Mouse (Mus musculus) gastrocnemius, adult 8-10 months (tissue): Measurements from ENCODE around the gene Rad54l. TPM values are rescaled to one million over a fixed set of nuclear protein-coding genes. Genes with fewer than 3 reads are reported as not detected.
A peak's percentile ranks its signal among the peaks of the same experiment; 100 is the strongest.

Experiments used
- DNase-seq, 2 experiments: peaks; one replicate each; pipeline ENCODE4 v3.0.0; 2022; ENCODE audit warnings: low spot score in 2 of 2
- total RNA-seq, 4 experiments: library from RNA; stranded (reverse); gene quantifications; 2 replicates each; pipeline ENCODE4 v1.2.4; 2022

The Rad54l gene
- total RNA-seq, 4 experiments from 2014 or later: 0.18 to 0.46 (median 0.27) TPM

DNA sequence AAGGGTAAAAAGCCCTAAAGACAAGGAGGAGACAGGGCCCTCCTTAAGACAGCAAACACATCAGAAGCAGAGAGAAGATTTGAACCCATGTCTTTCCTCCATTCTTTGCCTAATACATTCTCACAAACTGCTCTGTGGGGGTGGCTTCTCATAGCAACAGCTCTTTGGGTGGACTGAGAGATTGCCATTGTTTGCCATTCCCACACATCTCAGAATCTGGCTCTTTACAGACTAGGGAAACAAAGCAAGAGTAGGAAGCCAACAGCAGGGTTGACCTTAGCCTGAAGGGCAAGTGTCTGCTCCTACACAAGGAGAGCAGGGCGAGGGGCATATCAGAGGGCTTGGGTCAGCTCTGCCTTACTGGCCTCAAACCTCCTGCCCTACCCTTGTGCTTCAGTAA lies 18.2 kb upstream of the Rad54l start:
- DNase-seq: no peak

DNA sequence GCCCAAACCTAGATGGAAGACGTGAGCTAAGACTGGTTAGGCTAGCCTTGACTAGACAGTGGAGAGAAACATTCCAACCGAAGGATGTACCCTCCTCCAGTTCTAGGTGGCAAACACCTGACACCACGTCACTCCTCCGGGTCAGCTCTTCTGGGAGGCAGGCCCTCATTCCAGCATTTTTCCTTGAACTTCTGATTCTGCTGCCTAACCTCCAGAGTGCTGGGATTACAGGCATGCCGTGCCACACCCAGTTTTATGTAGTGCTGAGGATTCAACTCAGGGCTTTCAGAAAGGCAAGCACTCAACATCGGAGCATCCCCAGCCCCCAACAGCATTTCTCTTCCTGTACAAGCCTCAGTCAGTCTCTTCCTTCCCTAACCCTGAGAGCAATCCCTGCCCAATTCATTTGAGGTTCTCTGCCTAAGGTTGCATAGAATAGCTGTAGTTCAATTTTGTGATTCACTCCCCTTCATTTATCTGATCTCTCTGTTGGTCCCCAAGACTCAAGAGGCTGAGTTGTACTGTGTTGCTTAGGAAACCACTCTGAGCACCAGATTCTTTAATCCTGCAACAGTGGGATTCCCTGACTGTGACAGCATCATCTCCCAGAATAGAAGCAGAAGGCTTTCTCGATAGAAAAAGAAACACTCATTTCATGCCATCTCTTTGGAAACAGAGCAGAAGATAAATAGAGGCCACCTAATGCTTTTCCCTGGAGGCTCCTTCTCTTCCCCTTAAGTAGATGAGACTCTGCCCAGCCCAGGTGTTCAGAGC lies 17.5 kb upstream of the Rad54l start:
- DNase-seq: no peak

DNA sequence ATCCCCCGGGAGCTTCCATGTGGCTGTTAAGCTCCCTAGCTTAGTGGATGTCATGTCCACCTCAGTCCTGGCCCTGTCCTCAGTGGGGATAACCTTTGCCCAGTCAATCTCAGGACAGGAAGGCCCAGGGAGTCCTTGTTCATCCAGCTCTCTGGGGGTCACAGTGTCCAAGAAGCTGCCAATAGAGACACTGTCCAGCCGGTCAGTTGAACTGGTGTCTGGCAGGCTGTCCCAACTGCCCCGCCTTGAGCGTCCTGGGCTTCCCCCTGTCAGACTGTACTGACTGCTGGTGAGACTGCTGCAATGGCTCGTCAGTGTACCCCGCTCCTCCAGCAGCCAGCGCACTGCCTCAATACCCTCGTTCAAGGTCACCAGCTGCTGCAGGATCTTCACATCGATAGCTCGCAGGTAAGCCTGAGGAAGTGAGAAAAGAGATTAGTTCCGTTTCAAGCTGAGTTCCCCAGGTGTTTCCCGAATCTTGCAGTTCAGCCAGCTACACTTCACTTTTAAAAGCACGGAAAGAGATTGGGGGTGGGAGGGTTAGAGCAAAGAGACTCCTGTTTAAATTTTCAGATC lies 14.0 kb upstream of the Rad54l start:
- no peak for DNase-seq

DNA sequence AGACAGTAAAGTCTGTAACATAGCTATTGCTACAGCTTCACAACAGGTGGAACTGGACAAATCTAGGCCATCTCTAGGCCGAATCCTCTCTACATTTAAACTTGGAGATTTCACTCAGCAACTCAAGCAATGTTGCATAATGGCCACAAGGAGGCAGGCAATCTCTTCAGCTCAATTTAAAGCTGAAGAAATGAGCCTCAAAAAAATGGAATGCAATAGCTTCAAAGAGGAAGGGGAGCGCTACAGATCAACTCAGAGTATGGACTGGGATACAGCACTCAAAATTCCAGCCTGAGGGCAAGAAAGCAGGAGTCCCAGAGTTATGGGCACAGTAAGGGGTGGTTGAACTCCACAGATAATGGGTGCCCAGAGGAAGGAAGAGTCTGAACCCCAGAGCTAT lies 11.5 kb upstream of the Rad54l start:
- DNase-seq: no peak

DNA sequence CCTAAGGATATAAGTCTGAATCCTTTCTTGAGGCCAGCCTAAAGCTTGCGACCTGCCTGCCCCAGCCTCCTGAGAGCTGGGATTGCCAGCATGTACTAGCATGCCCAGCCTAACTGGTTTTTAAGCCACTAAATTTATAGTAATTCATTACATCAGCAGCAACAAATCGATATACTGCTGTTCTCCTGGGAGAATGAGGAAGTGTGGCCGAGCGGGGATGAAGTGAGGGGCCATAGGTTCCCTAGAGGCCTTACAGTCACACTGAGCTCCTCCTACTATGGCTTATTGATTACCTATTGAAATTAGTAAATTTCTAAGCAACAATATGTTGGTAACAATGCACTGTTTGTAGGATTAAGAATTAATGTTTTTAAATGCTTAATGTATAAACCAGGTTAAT lies 9.6 kb upstream of the Rad54l start:
- DNase-seq: no peak

DNA sequence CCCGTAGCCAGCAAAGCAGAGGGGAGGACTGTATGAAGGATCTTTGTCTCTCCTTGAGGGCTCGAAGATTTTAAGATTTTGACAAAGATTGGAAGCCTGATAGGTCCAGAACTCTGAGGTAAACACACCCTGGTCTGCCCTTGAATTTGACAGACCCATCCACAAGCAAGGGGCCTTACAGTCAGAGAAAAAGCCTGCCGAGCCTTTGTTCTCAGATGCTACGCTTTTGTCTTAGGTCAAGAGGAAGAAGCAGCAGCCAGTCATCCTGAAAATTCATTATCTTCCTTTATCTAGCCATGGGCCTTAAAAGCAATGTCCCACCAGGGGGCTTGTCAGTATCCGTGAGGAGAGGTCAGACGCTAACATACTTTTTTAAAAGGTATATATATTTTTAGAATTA lies 4.5 kb upstream of the Rad54l start:
- no peak for DNase-seq

DNA sequence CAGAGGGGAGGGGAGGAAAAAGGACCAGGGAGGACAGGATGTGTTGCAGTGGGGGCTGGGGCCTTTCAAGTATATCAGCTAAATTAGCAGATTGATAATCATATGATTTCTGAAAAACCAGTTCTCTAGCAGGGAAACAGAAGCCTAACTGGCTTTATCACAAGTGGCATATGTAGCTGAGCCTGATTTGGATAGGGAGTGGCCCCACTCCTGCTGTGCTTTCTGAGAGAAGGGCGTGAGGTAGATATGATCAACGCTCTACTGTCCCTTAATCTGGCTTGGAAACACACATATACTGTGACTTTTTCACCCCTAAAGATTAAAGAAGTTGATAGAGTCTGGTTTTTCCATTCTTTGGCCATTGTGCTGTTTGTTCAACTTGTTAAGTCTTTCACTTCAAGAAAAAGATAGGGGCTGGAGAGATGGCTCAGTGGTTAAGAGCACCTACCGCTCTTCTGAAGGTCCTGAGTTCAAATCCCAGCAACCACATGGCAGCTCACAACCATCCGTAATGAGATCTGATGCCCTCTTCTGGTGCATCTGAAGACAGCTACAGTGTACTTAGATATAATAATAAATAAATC lies 2.4 kb upstream of the Rad54l start:
- no peak for DNase-seq

DNA sequence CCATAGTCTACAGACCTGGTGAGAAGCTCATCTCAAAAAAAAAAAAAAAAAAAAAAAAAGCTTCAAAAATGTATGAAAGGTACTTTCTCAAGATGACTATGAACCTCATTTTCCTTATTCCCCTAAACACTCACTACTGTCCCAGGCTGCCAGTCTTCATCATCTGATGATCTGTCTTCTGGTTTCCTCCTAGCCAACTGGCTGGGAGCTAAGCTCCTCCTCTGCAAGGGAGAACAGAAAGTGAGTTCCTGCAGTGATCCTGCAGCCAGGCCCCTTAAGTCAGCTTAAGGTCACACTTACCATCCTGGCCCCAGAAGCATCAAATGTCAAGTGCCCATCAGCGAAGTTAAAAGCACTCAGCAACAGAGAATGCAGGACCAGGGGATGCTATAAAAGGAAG lies 728 bp downstream of the Rad54l start:
- no peak for DNase-seq

DNA sequence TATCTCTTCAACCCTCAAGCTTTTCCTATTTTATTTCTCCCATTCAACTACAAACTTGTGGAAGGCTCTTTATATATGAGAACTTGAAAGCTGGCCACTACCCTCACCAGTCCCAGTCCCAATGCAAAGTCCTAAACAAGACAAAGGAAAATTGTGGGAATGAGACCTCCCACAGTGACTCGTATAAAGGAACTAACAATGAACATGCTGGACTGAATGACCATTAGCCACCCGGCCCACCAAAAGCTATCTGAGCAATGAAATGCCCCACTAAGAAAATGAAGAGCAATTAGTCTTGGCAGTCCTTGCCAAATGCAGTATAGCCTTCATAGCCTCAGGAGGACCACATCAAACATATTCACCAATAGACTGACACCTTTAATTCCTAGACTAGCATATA lies 12.0 kb downstream of the Rad54l start:
- no peak for DNase-seq

DNA sequence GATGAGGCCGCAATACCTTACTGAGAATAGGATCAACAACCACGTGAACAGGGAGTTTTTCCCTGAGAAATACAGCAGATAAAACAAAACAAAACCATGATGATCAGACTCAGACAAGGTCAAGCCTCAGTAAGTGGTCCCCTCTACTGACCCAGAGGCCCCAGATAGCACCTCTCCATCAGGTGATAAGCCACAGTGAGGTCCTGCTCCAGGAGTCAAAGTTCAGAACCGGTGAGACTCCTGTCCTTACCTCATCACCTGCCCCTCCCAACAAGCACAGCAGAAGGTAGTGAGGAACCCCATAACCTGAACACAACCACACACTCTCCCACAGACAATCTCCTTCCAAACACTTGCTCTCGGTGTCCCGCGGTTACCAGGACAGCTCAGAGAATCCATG lies 12.8 kb downstream of the Rad54l start:
- DNase-seq: no peak

DNA sequence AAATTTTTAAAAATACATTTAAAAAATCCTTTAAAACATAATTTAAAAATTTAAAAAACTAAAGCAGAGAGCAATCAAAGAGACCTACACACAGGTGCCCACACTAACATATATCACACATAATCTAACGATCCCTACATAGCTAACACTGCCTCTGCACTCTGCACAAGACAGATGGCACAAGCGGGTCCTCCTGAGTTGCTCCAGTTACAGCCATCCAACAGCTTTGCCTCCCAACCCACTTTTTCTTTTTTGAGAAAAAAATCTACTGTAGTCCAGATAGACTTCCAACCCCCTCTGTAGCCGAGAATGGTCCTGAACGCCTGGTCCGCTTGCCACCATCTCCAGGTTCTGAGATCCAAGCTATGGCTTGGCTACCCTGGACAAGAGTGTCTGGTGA lies 18.2 kb downstream of the Rad54l start:
- no peak for DNase-seq

DNA sequence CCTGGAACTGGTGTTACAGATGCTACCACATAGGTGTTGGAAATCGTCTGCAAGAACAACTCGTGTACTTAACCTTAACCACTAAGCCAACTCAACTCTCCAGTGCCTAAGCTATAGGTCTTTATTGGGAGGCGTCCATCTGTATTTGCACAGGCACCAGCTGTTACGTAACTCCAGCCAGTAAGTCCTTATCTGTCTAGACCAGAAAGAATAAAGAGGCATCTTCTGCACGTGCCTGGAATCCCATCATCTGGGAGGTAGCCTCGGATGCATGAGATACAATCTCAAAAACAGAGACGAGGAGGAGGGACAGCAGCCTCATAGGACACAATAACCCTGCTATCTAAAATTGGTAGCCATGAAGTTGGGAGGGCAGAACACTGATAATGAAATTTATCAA lies 22.5 kb downstream of the Rad54l start:
- DNase-seq: no peak

DNA sequence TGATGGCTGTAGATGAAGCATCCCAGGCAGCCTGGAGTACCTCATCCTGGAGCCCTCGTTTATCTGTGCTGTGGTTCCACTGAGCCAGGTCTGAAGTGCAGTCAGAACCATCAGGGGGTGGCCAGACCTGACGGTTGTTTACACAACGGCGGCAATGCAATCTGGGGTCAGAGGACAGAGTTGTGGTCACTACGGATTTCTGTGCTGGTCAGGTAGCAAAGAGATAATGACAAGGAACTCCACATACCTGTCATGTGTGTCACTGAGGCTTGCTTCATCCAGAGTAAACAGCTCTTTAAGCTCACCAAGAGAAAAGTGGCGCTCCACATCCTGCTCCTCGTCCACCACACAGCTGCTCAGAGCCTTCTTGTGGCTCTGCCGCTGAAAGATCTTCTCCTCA lies 26.3 kb downstream of the Rad54l start:
- DNase-seq: no peak

DNA sequence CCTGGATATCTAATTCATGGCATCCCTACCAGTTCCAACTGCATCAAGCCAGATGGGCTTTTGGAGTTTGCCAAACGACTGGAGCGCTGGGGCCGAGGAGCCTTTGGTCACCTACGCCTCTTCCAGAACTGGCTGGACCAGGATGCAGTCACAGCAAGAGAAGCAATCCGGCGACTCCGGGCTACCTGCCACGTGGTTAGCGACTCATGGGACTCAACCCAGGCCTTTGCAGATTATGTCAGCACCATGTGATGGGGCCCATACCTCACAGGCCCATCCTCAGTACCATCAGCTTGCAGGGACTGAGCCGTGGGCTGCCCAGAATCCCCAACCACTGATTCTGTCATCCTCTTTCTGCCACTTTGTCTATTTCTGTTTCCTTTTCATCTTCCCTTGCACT lies 27.2 kb downstream of the Rad54l start:
- no peak for DNase-seq

DNA sequence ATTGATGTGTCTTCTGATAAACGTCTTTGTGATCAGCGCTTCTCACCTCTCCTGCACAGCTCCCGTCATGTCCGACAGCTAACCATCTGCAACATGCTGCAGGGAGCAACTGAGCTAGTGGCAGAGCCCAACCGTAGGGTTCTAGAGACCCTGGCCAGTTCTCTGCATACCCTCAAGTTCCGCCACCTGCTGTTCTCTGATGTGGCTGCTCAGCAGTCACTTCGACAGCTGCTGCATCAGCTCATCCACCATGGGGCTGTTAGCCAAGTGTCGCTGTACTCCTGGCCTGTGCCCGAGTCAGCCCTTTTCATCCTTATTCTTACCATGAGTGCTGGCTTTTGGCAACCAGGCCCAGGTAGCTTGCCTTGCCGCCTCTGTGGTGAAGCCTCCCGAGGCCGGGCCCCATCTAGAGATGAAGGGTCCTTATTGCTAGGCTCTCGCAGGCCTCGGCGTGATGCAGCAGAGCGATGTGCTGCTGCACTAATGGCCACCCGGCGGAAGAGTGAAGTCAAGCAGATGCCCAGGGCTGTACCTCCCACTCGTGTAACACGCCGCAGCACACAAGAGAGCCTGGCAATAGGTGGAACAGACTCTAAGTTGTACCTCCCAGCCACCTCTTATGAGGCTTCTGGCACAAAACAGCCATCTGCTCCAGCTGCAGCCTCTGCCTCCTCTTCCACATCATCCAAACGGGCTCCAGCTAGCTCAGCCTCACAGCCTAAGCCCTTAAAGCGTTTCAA lies 34.8 kb downstream of the Rad54l start:
- DNase-seq: no peak

DNA sequence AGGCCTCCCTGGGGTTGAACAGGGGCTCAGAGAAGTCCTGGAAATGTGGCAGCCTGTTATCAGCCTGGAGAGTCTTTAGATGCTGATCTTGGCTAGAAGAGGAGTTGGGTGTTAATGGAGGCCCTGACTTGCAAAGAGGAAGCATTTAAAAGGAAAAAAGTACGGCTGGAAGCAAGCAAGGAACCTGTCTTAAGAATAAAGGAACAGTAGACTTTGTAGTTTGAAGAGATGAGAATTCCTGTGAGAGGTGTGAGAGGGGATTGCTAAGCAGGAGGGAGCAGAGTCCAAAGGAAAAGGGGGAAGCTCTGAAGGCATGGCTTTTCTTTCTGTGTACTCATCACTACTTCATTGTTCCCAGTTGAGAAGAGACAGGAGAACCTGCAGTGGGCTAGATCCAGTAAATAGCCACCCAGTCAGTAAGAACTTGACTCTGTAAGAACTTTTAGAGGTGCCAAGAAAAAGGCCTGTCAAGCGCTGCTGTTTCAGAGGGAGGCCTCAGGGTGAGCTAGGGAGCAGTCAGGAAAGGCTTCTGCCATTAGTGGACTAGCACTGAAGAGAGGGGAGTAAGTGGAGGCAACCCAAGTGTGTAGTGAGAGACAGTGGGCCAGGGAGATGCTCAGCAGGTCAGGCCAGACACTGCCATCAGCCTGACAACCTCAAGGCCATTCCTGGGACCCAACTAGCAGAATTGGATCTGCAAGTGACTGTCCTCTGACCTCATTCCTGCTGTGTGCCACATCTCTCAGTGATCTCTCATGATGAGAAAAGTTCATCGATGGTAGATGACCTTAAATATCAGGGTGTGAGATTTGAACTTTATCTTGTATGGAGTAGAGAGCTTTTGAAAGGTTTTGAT lies 46.0 kb downstream of the Rad54l start:
- DNase-seq: no peak

DNA sequence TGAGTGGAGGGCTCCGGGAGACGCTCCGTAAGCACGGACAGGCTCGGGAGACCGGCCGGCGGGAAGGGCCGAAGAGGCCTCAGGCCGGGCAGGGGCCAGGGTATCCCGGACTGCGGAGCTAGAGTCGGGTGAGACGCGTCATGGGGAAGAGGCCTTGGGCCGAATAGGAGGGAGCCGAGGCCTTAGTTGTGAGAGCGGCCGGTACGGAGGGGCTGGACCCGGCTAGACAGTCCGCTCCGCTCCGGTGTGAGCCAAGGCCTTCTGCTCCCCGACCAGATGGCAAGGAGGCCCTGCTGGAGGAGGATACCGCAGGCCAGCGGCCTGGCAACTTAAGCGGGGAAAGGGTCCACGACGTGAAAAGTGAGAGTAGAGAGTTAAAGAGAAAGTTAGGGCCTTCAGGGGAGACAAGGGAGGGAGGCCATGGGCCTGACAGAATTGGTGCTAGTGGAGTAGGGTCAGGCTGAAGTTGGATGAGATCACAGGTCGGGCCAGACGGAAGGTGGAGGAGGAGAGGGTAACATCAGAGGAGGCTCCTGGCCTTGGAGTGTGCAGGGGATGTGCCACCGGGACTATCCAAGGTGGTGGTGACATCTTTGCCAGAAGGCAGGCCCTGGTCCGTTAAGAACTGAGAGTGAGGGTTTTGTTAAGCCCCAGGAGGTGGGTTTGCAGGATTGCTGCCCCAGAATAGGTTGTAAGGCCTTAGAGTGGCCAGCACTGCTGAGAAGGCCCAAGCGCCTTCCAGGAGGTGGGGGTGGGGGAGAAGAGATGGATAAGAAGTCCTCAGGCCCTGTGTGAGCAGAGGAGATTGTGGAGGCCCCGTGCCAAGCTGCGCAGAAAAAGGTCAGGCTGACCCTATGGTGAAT lies 46.9 kb downstream of the Rad54l start:
- no peak for DNase-seq

DNA sequence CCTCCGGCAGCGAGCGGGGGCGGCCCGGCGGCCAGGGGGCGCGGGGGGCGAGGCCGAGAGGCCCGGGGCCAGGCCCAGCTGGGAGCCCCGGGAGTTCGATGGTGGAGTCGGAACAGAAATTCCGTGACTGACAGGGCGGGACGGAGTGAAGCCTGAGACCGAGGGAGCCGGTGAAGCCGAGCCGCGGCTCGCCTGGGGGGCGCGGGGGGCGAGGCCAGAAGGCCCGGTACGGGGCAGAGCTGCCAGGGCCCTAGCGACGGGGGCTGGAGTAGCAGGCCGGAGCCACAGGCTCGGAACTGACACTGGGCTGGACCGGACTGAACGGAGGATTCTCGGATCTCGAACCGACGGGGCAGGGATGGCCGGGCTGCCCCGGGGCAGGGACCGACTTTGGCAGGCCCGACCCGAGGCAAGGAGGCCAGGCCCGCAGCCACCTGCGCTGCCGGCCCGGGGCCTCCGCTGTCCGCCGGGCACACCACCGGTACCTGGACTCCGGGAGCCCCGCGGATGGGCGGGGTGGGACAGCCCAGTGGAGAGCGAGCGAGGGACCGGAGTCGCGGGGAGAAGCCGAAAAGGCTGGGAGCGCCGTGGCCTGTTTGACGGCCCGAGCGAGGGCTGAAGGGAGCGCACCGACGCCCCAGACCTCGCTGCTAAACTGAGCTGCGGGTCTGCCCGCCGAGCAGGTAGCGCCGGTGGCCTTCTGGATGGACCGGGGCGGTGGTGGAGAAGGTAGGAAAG lies 47.7 kb downstream of the Rad54l start:
- peak; percentile 60 to 62 for DNase-seq

DNA sequence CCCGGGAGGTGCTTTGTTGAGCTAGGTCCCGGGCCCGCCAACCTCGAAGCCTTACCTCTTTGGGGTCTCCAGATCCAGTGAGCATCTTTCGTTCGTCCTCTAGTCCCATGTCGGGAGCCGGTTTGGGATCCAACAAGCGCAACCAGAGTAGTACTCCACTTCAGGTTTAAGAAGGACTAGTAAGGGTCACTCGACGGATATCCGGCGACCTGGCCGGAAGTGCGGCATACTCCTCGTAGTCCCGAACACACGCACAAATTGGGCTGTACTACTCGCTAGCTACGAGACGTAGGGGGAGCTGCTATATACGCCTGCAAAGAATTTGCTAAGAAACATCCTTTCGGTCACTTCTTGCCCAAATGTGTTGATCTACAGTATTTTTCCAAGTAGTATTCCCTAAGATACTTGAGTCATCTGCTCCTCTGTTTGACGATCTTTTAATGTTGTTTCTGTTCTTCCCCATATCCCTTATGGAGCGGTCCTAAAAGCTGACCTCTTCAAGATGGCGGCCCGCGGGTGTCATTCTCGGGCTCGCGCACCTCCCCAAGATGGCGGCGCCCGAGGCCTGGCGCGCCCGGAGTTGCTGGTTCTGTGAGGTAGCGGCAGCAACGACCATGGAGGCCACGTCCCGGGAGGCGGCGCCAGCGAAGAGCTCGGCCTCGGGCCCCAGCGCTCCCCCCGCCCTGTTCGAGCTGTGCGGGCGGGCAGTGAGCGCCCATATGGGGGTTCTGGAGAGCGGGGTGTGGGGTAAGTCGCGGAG lies 48.4 kb downstream of the Rad54l start, which contains the start of the genes Uqcrh and Lrrc41:
TSS of gene Uqcrh (minus strand) at position 211 of the 760 bp plus-strand sequence.
TSS of gene Lrrc41 (plus strand) at position 409 of the 760 bp plus-strand sequence.
- DNase-seq: peak; percentile 91 to 95
